Mouse (Mus musculus) G1E (cell line): Measurements from ENCODE around the gene 4931428F04Rik.

Experiments
- CTCF ChIP-seq: IDR thresholded peaks from 2 replicates; pipeline ENCODE4 v1.5.1; 2012; ENCODE audit warnings: low read depth, low read length, inconsistent platforms, mixed read lengths
- GATA1 ChIP-seq: IDR thresholded peaks from 2 replicates; pipeline ENCODE4 v1.6.1; 2012; ENCODE audit warnings: borderline replicate concordance, low read length, inconsistent platforms, mixed read lengths

GRCm38 (mm10) chr8:105278911-105279334 is 10.7 kb downstream of the 4931428F04Rik start:
- TF ChIP-seq CTCF = no peak
- TF ChIP-seq GATA1 = no peak
